Comparison of ENCODE assay signal across 10 mouse cellular contexts in genomic region chr9:15962886-15963285, GRCm38 (mm10).
"Had no signal": no experiment of that assay in that cellular context is flagged by ENCODE, and none has a peak within 500 bp of the region (broad histone marks: within the 10 kb centered on the region; RNA-seq: fewer than 3 reads in every experiment).

No protein-coding gene starts in this region.

- DNase-seq: kidney, adult 8-10 months; kidney, postnatal 25 days; liver; liver, embryonic 13.5 days; liver, postnatal 0 days; lung, postnatal 14 days; thymus, adult 18-20 months; thymus, postnatal 14 days had no signal

- ATAC-seq: intestine, postnatal 0 days; liver, postnatal 0 days; midbrain, embryonic 15.5 days had no signal
